Mouse (Mus musculus) adrenal gland, adult 2 months (tissue): ENCODE measurements around the gene Atf5. TPM values are rescaled to one million over a fixed set of nuclear protein-coding genes. Genes with fewer than 3 reads are reported as not detected.

Source experiments
- DNase-seq: peaks from one replicate; pipeline ENCODE4 v3.0.0; 2021
- microRNA-seq, 2 experiments: library from miRNA; unstranded; fragments of <30 nt; microRNA quantifications; one replicate each; pipeline ENCODE4 v1.2.0; 2021
- polyA plus RNA-seq: library from polyadenylated mRNA; depleted of rRNA; stranded (reverse); fragments of >200 nt; gene quantifications from 2 replicates; pipeline ENCODE4 v1.2.3, GENCODE M21; 2012; rRNA removed
- total RNA-seq, 2 experiments: library from RNA; stranded (reverse); gene quantifications; 2 replicates each; pipeline ENCODE4 v1.2.3; 2021

Atf5 gene
- total and polyA plus RNA-seq, 3 experiments, result 136 to 494 (median 166) TPM

DNA sequence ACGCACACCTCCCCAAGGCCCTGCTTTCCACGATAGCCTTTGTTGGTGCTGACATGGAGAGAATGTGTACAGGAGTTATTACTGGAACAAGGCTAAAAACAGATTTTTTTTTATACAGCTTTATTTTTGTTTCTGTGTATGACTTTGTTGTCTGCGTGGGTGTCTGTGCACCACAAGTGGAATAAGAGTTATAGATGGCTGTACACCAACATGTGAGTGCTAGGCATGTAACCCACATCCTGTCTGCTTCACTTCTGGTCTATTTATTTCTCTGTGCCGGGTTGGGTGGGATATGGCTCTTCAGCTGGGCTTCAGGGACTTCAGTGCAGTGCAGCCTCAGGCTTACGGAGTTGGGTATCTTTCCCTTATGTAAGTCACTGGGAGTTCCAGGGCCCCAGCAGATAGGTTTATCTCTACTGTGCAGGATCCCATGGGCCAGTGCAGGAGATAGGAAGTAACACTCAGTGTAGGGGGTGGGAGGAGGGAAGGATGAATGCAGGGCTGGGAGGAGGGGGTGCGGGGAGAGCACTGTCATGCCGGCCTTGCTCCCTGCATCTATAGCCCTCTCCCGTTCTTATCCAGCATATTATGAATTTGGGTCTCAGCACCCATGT is 43.8 kb downstream of the Atf5 start:
- DNase-seq, result no peak

GRCm38 (mm10) chr7:44770046-44770578 is 46.3 kb downstream of the Atf5 start:
- DNase-seq, result peak; percentile 59

DNA sequence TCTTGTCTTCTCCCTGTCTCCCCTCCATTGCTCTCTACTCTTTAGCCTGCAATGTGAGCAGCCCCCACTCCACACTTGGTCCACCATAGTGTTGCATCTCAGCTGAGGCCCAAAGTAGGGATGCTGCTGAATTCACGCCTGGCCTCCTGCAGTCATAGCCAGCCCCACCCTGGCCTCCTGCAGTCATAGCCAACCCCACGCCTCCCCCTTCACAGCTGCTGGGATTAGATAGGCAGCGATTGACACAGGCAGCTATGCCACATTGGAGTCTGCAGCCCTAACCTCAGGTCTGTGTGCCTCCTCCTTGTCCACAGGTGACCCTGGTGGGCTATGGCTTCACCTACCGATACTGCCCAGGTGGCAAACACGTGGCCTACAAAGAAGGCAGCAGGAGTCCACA is 48.3 kb downstream of the Atf5 start:
- no peak for DNase-seq

Small RNA genes within 50 kb of the gene (microRNA-seq; reads per million reads assigned to microRNA genes)
- 0 reads per million in 2 experiments for gene Mir707

Other genes with a start within 250 kb of the Atf5 start
- gene Napsa, start 244.3 kb downstream of the Atf5 start, total RNA-seq, result 1 to 10 TPM in 1 of 2 experiments, under 1 TPM in 1; 0.55 to 1.3 TPM
- gene Napsa, start 244.3 kb downstream of the Atf5 start, polyA plus RNA-seq, result 2.2 TPM in 2 replicates
- gene Kcnc3, start 226.0 kb downstream of the Atf5 start, total RNA-seq, result 1 to 10 TPM; 4.4 to 4.8 TPM
- 7.2 and 8.8 TPM in 2 replicates for gene Kcnc3, start 226.0 kb downstream of the Atf5 start, polyA plus RNA-seq
- 1 to 10 TPM; 3.2 to 5.6 TPM for gene Myh14, start 145.8 kb downstream of the Atf5 start, total RNA-seq
- gene Myh14, start 145.8 kb downstream of the Atf5 start, polyA plus RNA-seq, result 1.2 and 1.7 TPM in 2 replicates
- not detected for gene Izumo2, start 107.9 kb downstream of the Atf5 start, total RNA-seq
- not detected in 2 replicates for gene Izumo2, start 107.9 kb downstream of the Atf5 start, polyA plus RNA-seq
- gene Vrk3, start 68.2 kb downstream of the Atf5 start, total RNA-seq, result 10 to 100 TPM; 49.2 to 61.1 TPM
- 44.1 and 48.4 TPM in 2 replicates for gene Vrk3, start 68.2 kb downstream of the Atf5 start, polyA plus RNA-seq
- under 1 TPM; 0.41 to 0.43 TPM for gene Zfp473, start 65.6 kb downstream of the Atf5 start, total RNA-seq
- gene Zfp473, start 65.6 kb downstream of the Atf5 start, polyA plus RNA-seq, result 0.01 and 0.07 TPM in 2 replicates
- gene Nup62, start 570 bp downstream of the Atf5 start, total RNA-seq, result 10 to 100 TPM; 33.2 to 54.7 TPM
- gene Nup62, start 570 bp downstream of the Atf5 start, polyA plus RNA-seq, result 83.6 and 92.2 TPM in 2 replicates
- 1 to 10 TPM; 1.6 to 1.8 TPM for gene Il4i1, start 271 bp downstream of the Atf5 start, total RNA-seq
- gene Il4i1, start 271 bp downstream of the Atf5 start, polyA plus RNA-seq, result 2.6 and 3.0 TPM in 2 replicates
- gene Akt1s1, start 32.3 kb upstream of the Atf5 start, total RNA-seq, result 100 to 1,000 TPM; 117 TPM
- gene Akt1s1, start 32.3 kb upstream of the Atf5 start, polyA plus RNA-seq, result 650 and 890 TPM in 2 replicates
- gene Tbc1d17, start 32.4 kb upstream of the Atf5 start, total RNA-seq, result 10 to 100 TPM; 51.0 to 72.6 TPM
- 180 and 223 TPM in 2 replicates for gene Tbc1d17, start 32.4 kb upstream of the Atf5 start, polyA plus RNA-seq
- 10 to 100 TPM; 36.3 to 42.8 TPM for gene Pnkp, start 40.5 kb upstream of the Atf5 start, total RNA-seq
- gene Pnkp, start 40.5 kb upstream of the Atf5 start, polyA plus RNA-seq, result 79.5 and 90.0 TPM in 2 replicates
- gene Ptov1, start 53.1 kb upstream of the Atf5 start, total RNA-seq, result 100 to 1,000 TPM; 227 TPM
- gene Ptov1, start 53.1 kb upstream of the Atf5 start, polyA plus RNA-seq, result 492 and 493 TPM in 2 replicates
- gene Med25, start 76.1 kb upstream of the Atf5 start, total RNA-seq, result 100 to 1,000 TPM in 1 of 2 experiments, 10 to 100 TPM in 1; 80.8 to 105 TPM
- 635 and 723 TPM in 2 replicates for gene Med25, start 76.1 kb upstream of the Atf5 start, polyA plus RNA-seq
- gene Fuz, start 79.4 kb upstream of the Atf5 start, total RNA-seq, result 10 to 100 TPM; 24.2 to 28.0 TPM
- 203 and 213 TPM in 2 replicates for gene Fuz, start 79.4 kb upstream of the Atf5 start, polyA plus RNA-seq
- 100 to 1,000 TPM in 1 of 2 experiments, 10 to 100 TPM in 1; 86.3 to 105 TPM for gene Ap2a1, start 112.8 kb upstream of the Atf5 start, total RNA-seq
- gene Ap2a1, start 112.8 kb upstream of the Atf5 start, polyA plus RNA-seq, result 119 and 121 TPM in 2 replicates
- gene Tsks, start 126.5 kb upstream of the Atf5 start, total RNA-seq, result not detected
- gene Tsks, start 126.5 kb upstream of the Atf5 start, polyA plus RNA-seq, result 0.13 and 0.31 TPM in 2 replicates
- gene Cpt1c, start 158.2 kb upstream of the Atf5 start, total RNA-seq, result 10 to 100 TPM in 1 of 2 experiments, 1 to 10 TPM in 1; 7.3 to 13.5 TPM
- gene Cpt1c, start 158.2 kb upstream of the Atf5 start, polyA plus RNA-seq, result 29.6 and 37.5 TPM in 2 replicates
- 100 to 1,000 TPM; 166 to 234 TPM for gene Prmt1, start 169.9 kb upstream of the Atf5 start, total RNA-seq
- 101 and 122 TPM in 2 replicates for gene Prmt1, start 169.9 kb upstream of the Atf5 start, polyA plus RNA-seq
- gene Irf3, start 181.0 kb upstream of the Atf5 start, total RNA-seq, result 100 to 1,000 TPM; 105 to 130 TPM
- gene Irf3, start 181.0 kb upstream of the Atf5 start, polyA plus RNA-seq, result 93.3 and 98.1 TPM in 2 replicates
- gene Bcl2l12, start 182.1 kb upstream of the Atf5 start, total RNA-seq, result 10 to 100 TPM; 20.1 to 20.3 TPM
- gene Bcl2l12, start 182.1 kb upstream of the Atf5 start, polyA plus RNA-seq, result 40.4 and 50.3 TPM in 2 replicates
- 10 to 100 TPM; 72.0 to 83.7 TPM for gene Scaf1, start 199.7 kb upstream of the Atf5 start, total RNA-seq
- 117 and 121 TPM in 2 replicates for gene Scaf1, start 199.7 kb upstream of the Atf5 start, polyA plus RNA-seq
- gene Rras, start 201.3 kb upstream of the Atf5 start, total RNA-seq, result 100 to 1,000 TPM in 1 of 2 experiments, 10 to 100 TPM in 1; 93.7 to 118 TPM
- 161 and 176 TPM in 2 replicates for gene Rras, start 201.3 kb upstream of the Atf5 start, polyA plus RNA-seq
- gene Prr12, start 236.2 kb upstream of the Atf5 start, total RNA-seq, result 10 to 100 TPM; 40.2 to 49.7 TPM
- gene Prr12, start 236.2 kb upstream of the Atf5 start, polyA plus RNA-seq, result 17.7 and 21.3 TPM in 2 replicates
- 10 to 100 TPM; 40.2 to 58.1 TPM for gene Nosip, start 245.8 kb upstream of the Atf5 start, total RNA-seq
- gene Nosip, start 245.8 kb upstream of the Atf5 start, polyA plus RNA-seq, result 89.9 and 97.9 TPM in 2 replicates
- gene Prrg2, start 246.0 kb upstream of the Atf5 start, total RNA-seq, result 10 to 100 TPM; 20.9 to 21.9 TPM
- 70.3 and 85.2 TPM in 2 replicates for gene Prrg2, start 246.0 kb upstream of the Atf5 start, polyA plus RNA-seq